Mouse (Mus musculus): Measurements from ENCODE around the gene Lrrc4. TPM values are rescaled to one million over a fixed set of nuclear protein-coding genes. Genes with fewer than 3 reads are reported as not detected.

Lrrc4 gene
- polyA plus RNA-seq, 1 experiment from 2014 or later, result 2.4 TPM

- Histone ChIP-seq H3K27me3 (ENCODE audit: insufficient read depth, poor library complexity, severe bottlenecking) (no peaks in the 10 kb centered on the region), H3K27ac (peak overlapping the region; percentile 87), H3K9me3 (no peaks in the 10 kb centered on the region), H3K4me3 (no peak overlapping the region), H3K4me1 (replicated peaks) (peaks cover 39% of the 10 kb centered on the region), H3K36me3 (no peaks in the 10 kb centered on the region)
- DNase-seq (ENCODE audit: low spot score), result peak; percentile 25
- 41% methylated on average over 4 of the region's 4 CpGs for WGBS
Measured at GRCm38 (mm10) chr6:28783082-28783647, 48.4 kb downstream of the Lrrc4 start.

DNA sequence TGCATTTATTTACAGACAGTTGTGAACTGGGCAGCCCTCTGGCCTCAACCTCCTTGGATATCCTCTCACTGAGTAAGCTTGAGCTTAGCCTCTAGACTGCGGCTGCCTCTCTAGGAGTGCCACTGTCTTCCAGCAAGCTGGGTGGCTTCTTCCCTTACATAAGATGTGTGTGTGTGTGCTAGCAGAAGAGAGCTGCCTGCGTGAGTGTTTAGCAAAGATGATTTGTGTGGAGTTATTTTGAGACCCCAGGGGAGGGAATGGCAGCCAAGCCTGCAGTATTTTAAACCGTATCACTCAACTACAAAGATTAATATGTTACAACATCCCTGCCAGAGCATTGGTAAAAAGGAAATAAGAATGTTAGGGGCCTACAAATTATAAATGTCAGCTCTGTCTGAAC is 49.9 kb downstream of the Lrrc4 start:
- no peaks in the 10 kb centered on the region for H3K27me3 ChIP-seq (ENCODE audit: insufficient read depth, poor library complexity, severe bottlenecking)
- H3K4me1 ChIP-seq (replicated peaks), result peaks cover 39% of the 10 kb centered on the region
- no peak for DNase-seq (ENCODE audit: low spot score)
- no peaks in the 10 kb centered on the region for H3K9me3 ChIP-seq
- no peaks in the 10 kb centered on the region for H3K36me3 ChIP-seq
- H3K4me3 ChIP-seq, result no peak overlapping the region
- 80% methylated on average over 3 of the region's 3 CpGs for WGBS
- H3K27ac ChIP-seq, result peak overlapping the region; percentile 87; the same call in 1 of the 2 replicates

GRCm38 (mm10) chr6:28771331-28771730 is 60.2 kb downstream of the Lrrc4 start:
- no peak overlapping the region for H3K27ac ChIP-seq

GRCm38 (mm10) chr6:28767891-28768481 is 63.6 kb downstream of the Lrrc4 start:
- no peak for DNase-seq (ENCODE audit: low spot score)
- Histone ChIP-seq H3K36me3 (peaks cover 13% of the 10 kb centered on the region; the same call in 1 of the 2 replicates), H3K27ac (no peak overlapping the region), H3K9me3 (peaks cover 6% of the 10 kb centered on the region; the same call in 1 of the 2 replicates), H3K27me3 (ENCODE audit: insufficient read depth, poor library complexity, severe bottlenecking) (no peaks in the 10 kb centered on the region), H3K4me3 (no peak overlapping the region), H3K4me1 (replicated peaks) (no peaks in the 10 kb centered on the region)
- 89% methylated on average over 6 of the region's 6 CpGs for WGBS

More at GRCm38 (mm10) chr6:28771331-28771730, 60.2 kb downstream of the Lrrc4 start:
- peaks cover 6% of the 10 kb centered on the region; the same call in 1 of the 2 replicates for H3K9me3 ChIP-seq
- H3K36me3 ChIP-seq, result peaks cover 13% of the 10 kb centered on the region; the same call in 1 of the 2 replicates
- 26% methylated on average over 2 of the region's 2 CpGs for WGBS
- H3K4me3 ChIP-seq, result no peak overlapping the region
- no peak for DNase-seq (ENCODE audit: low spot score)
- H3K4me1 ChIP-seq (replicated peaks), result no peaks in the 10 kb centered on the region
- H3K27me3 ChIP-seq (ENCODE audit: insufficient read depth, poor library complexity, severe bottlenecking), result no peaks in the 10 kb centered on the region

GRCm38 (mm10) chr6:28766622-28767021 is 64.9 kb downstream of the Lrrc4 start:
- H3K27ac ChIP-seq, result no peak overlapping the region
- peaks cover 13% of the 10 kb centered on the region; the same call in 1 of the 2 replicates for H3K36me3 ChIP-seq
- peaks cover 6% of the 10 kb centered on the region; the same call in 1 of the 2 replicates for H3K9me3 ChIP-seq
- no peak for DNase-seq (ENCODE audit: low spot score)
- peaks cover 12% of the 10 kb centered on the region for H3K4me1 ChIP-seq (replicated peaks)
- no peaks in the 10 kb centered on the region for H3K27me3 ChIP-seq (ENCODE audit: insufficient read depth, poor library complexity, severe bottlenecking)
- no peak overlapping the region for H3K4me3 ChIP-seq
- 90% methylated on average over 3 of the region's 3 CpGs for WGBS

DNA sequence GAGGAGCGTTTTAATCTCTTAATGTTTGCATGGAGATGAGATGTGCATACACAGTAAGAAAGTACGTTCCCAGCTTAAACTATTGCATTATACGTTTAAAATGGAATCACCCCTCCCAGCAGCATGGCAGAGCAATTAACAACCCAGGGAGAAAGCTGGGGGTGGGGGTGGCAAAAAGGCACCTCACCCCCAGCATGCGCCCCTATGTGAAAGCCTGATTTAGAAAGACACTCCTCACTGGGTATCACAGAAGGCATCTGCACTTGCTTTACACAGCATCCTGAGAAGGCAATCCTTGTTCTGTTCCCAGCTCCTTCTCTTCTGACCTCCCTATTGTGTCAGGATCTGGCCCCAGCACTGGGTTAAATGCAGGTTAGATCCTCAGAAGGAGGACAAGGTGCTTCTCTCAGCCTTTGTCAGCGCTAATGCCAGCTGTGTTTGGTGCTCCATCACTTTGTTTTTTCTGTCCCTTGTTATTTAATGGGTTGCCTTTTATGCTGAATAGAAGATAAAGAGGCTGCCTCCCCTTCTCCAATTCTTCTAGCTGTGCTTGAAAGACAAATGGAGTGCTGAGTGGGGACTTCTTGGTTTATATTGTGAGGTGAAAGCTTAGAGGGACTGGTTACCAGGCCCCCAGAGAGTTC is 69.3 kb downstream of the Lrrc4 start:
- no peaks in the 10 kb centered on the region for H3K36me3 ChIP-seq
- 27% methylated on average over 5 of the region's 5 CpGs for WGBS
- no peaks in the 10 kb centered on the region for H3K27me3 ChIP-seq (ENCODE audit: insufficient read depth, poor library complexity, severe bottlenecking)
- no peak overlapping the region for H3K4me3 ChIP-seq
- H3K9me3 ChIP-seq, result no peaks in the 10 kb centered on the region
- H3K27ac ChIP-seq, result peak overlapping the region; percentile 45; the same call in 1 of the 2 replicates
- peaks cover 37% of the 10 kb centered on the region for H3K4me1 ChIP-seq (replicated peaks)
- DNase-seq (ENCODE audit: low spot score), result no peak

GRCm38 (mm10) chr6:28761728-28762127 is 69.8 kb downstream of the Lrrc4 start:
- no peaks in the 10 kb centered on the region for H3K27me3 ChIP-seq (ENCODE audit: insufficient read depth, poor library complexity, severe bottlenecking)
- WGBS, result 39% methylated on average over 3 of the region's 3 CpGs
- H3K36me3 ChIP-seq, result no peaks in the 10 kb centered on the region
- no peak overlapping the region for H3K4me3 ChIP-seq
- no peak for DNase-seq (ENCODE audit: low spot score)
- no peak overlapping the region for H3K27ac ChIP-seq
- peaks cover 42% of the 10 kb centered on the region for H3K4me1 ChIP-seq (replicated peaks)
- no peaks in the 10 kb centered on the region for H3K9me3 ChIP-seq

DNA sequence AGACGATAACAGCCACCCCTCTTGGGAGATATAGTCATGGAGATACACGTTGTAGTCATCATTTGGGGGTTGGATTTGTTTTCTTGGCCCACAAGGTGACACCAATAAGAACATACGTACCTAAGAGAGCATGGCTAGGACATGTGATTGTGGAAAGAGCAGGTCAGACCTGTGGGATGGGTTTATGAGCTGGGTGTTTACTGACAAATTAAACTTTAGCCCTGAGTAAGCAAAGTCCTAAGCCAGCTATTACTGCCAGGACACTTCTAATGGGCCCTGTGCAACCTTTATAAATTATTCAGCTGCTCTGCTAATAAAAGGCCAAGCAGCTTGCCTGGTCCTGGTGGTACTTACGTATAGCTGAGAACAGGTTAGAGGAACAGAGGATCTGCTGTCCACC is 73.3 kb downstream of the Lrrc4 start:
- Histone ChIP-seq H3K36me3 (no peaks in the 10 kb centered on the region), H3K4me1 (replicated peaks) (peaks cover 51% of the 10 kb centered on the region), H3K4me3 (no peak overlapping the region), H3K27ac (no peak overlapping the region), H3K9me3 (no peaks in the 10 kb centered on the region), H3K27me3 (ENCODE audit: insufficient read depth, poor library complexity, severe bottlenecking) (no peaks in the 10 kb centered on the region)
- DNase-seq (ENCODE audit: low spot score), result no peak
- WGBS, result 85% methylated on average over 4 of the region's 4 CpGs

GRCm38 (mm10) chr6:28756306-28757018 is 75.1 kb downstream of the Lrrc4 start:
- peaks cover 38% of the 10 kb centered on the region for H3K4me1 ChIP-seq (replicated peaks)
- no peak overlapping the region for H3K4me3 ChIP-seq
- H3K27me3 ChIP-seq (ENCODE audit: insufficient read depth, poor library complexity, severe bottlenecking), result no peaks in the 10 kb centered on the region
- no peaks in the 10 kb centered on the region for H3K9me3 ChIP-seq
- H3K36me3 ChIP-seq, result no peaks in the 10 kb centered on the region
- peak overlapping the region; percentile 19 for H3K27ac ChIP-seq
- DNase-seq (ENCODE audit: low spot score), result peak; percentile 8
- 58% methylated on average over 10 of the region's 10 CpGs for WGBS

DNA sequence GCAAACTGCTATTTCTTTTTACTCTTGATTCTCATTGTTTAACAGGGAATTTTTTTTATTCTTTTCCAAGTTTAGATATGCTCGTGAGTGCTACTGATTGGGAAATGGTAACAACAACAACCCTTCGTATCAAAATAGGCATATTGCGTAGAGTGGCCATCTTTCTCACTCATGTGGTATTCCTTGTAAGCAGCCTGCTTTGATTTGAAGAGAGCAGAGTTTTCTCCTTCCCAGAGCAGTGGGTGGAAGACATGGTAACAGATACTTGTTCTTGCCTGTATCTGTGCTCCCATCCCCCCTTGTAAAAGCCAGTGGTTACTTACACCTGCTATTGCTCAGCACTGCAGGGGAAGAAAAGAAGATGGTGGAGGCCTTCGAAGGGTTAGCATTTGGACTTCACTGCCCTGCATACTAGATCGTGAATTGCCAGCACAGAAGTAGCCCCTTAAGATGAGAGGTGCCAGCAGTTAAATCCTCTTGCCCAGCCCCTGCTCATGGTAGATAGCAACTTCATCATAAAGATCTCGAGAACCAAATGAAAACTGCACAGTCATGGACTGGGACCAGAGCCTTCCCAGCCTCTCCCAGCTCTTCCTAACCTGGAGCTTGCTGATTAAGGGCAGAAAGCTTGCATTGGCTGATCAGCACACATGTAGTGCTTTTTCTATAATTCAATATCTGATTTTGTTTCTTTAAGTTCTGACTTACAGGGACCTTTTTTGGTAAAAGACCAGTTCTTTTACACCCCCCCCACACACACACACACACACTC is 77.2 kb downstream of the Lrrc4 start:
- 90% methylated on average over 6 of the region's 6 CpGs for WGBS
- H3K4me1 ChIP-seq (replicated peaks), result peaks cover 21% of the 10 kb centered on the region
- no peak overlapping the region for H3K27ac ChIP-seq
- H3K9me3 ChIP-seq, result no peaks in the 10 kb centered on the region
- DNase-seq (ENCODE audit: low spot score), result no peak
- no peaks in the 10 kb centered on the region for H3K36me3 ChIP-seq
- no peaks in the 10 kb centered on the region for H3K27me3 ChIP-seq (ENCODE audit: insufficient read depth, poor library complexity, severe bottlenecking)
- no peak overlapping the region for H3K4me3 ChIP-seq

DNA sequence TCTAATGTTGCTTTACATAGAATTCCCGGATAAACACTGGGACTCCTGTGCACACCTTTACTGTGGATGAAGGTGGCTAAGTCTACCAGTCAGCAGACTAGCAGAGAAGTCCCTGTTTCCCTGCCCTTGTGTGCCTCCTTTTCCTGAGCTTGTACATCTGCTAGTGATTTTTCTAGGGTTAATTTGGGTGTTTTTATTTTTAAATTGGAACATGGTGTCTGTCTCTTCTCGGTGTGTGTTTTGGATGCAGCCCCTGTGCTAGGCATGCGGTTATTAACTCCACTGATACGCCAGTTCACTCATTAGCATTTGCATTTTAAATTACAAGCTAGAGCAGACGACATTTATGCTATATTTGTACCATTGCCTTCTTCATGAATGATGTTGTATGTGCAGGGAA is 77.9 kb downstream of the Lrrc4 start:
- DNase-seq (ENCODE audit: low spot score), result no peak
- WGBS, result 87% methylated on average over 5 of the region's 5 CpGs
- peaks cover 22% of the 10 kb centered on the region for H3K4me1 ChIP-seq (replicated peaks)

GRCm38 (mm10) chr6:28753217-28753616 is 78.3 kb downstream of the Lrrc4 start:
- 95% methylated on average over 5 of the region's 5 CpGs for WGBS
- Histone ChIP-seq H3K27ac (no peak overlapping the region), H3K36me3 (no peaks in the 10 kb centered on the region), H3K4me1 (replicated peaks) (peaks cover 23% of the 10 kb centered on the region), H3K4me3 (no peak overlapping the region), H3K9me3 (no peaks in the 10 kb centered on the region), H3K27me3 (ENCODE audit: insufficient read depth, poor library complexity, severe bottlenecking) (no peaks in the 10 kb centered on the region)
- no peak for DNase-seq (ENCODE audit: low spot score)

More for the DNA sequence above, 77.9 kb downstream of the Lrrc4 start:
- Histone ChIP-seq H3K4me3 (no peak overlapping the region), H3K27me3 (ENCODE audit: insufficient read depth, poor library complexity, severe bottlenecking) (no peaks in the 10 kb centered on the region), H3K9me3 (no peaks in the 10 kb centered on the region), H3K36me3 (no peaks in the 10 kb centered on the region), H3K27ac (no peak overlapping the region)

Measured in hindbrain, embryonic 10.5 days (tissue).